Mouse (Mus musculus): ENCODE results near the gene Mptx2.

DNA sequence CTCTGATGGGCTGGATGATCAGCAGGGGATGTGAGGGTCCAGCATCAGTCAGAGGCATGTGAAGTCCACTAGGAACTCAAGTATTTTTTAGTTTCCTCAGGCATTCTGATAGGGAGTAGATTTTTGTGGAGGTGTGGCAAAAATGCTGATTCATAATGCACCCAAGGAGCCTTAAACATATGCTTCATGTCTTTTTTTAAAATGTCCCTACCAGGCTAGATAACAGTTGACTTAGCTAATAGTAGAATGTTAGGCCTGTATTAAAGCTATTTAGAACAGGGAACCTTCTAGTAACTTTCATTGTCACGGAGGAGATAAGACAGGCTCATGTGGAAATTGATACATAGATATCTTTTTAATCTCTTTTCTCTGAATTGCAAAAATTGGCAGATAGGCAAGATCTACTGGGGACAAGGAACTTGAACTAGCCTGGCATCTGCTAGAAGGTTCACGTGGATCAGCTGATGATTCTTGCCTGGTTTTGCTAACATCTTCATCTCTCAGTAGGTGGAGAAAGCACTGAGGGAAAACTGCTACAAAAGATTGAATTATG, 40.4 kb upstream of the Mptx2 start:
- TF ChIP-seq CTCF (IDR thresholded peaks at IDR 0.05), result no peak
- no peak for TF ChIP-seq POLR2A (IDR thresholded peaks at IDR 0.05; ENCODE audit: insufficient read depth, low read depth, low read length)
